Mouse (Mus musculus) lung, postnatal 0 days (tissue): Measurements from ENCODE around the gene 4930451I11Rik.

Experiments
- CTCF ChIP-seq: IDR thresholded peaks from 2 replicates; pipeline ENCODE4 v1.5.1; 2016; ENCODE audit warnings: antibody characterized with exemption, mild to moderate bottlenecking
- EP300 ChIP-seq: IDR thresholded peaks from 2 replicates; pipeline ENCODE4 v1.6.1; 2016; ENCODE audit warnings: antibody characterized with exemption, mild to moderate bottlenecking, control low read depth

DNA sequence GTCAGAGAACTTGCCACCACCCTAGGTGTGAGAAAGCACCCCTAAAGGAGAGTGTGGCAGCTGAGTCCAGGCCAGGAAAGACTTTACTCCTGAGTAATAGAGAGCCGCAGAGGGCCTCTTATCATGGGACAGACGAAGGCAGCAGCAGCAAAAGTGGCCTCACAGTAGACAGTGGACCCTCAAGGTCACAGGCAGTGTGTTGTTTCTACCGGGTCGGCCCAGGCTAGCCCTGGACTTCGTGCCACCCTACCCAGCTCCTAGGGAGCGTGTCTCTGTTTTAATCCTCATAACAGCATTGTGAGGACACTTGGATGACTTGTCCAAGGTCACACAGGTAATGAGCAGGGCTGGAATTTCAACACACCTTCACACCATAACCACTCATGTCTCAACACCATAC is 18.7 kb upstream of the 4930451I11Rik start:
- TF ChIP-seq CTCF, result no peak
- TF ChIP-seq EP300, result no peak
